Mouse (Mus musculus) E14TG2a.4 (cell line): ENCODE measurements at regions not wholly inside any gene's neighbourhood (a gene's known extent, or its start where the extent isn't known, plus 50 kb on each side); places are given as distances from the start of the nearest gene placed in this dataset.

Experiments
- CTCF ChIP-seq: conservative IDR thresholded peaks from 2 replicates; pipeline ENCODE4 v1.5.1; 2014; ENCODE audit warnings: low read length
- NANOG ChIP-seq: IDR thresholded peaks from 2 replicates; pipeline ENCODE4 v1.6.1; 2014; ENCODE audit warnings: borderline replicate concordance, low read length, mixed read lengths
- POU5F1 ChIP-seq: IDR thresholded peaks from 2 replicates; pipeline ENCODE4 v1.6.1; 2014; ENCODE audit warnings: low read length, borderline replicate concordance

DNA sequence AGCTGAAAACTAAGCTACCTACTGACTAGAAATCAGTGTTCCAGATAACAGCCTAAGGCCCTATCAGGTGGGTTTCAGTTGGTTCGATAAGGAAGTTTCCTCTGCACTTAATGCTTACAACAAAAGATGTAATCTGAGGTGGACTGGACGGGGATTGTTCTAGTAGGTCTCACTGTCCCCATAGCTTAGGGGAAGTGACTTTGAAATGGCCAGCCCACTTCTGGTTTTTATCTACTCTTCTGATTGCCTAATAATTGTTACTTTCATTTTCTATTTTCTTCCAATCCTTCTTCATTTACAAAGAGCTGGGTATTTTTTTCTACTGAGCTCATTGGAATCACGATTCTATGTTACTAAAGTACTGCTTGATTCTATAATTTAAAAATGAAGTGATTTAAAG is 59.3 kb upstream of the Lpar1 start:
- TF ChIP-seq CTCF (no peak), POU5F1 (no peak), NANOG (no peak)
